Mouse (Mus musculus): ENCODE measurements at regions not wholly inside any gene's neighbourhood (a gene's known extent, or its start where the extent isn't known, plus 50 kb on each side); places are given as distances from the start of the nearest gene placed in this dataset.

DNA sequence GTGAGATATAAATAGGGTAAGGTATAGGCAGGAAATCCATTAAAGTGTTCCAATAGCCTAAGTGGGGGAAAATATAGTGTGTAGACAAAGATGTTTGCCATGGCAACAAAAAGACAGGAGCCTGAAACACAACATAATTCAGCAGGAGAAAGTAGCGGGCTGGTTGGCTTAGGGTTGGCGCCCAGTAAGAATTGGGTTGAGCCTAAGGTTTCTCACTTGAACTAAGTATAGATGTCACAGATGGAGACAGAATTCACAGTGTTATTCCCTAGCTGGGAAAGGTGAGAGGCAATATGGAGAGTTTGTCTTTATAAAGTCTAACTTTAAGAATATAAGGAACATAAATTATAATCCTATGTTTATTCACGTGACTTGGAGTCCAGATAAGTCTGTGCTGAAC, 64.8 kb upstream of the Ogfrl1 start:
- DNase-seq (ENCODE audit: low spot score in 2 of 2), result no peak

DNA sequence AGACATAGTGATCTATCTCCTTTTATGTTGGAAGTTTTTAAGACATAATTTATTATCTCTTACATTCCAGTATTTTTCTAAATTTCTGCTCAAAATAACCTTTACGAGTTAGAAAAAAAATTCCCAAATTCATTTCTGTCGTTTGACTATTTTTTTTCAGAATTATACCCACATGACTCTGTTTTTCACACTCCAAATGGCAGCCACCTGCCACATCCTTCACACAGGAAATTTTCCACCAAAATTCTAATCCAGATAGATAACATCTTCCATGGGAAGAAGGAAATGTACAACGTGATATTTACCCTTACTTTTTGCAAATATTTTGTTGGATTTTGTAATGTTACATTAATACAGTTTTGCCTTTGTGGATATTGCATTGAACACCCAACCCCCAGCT, 66.5 kb upstream of the Ogfrl1 start:
- DNase-seq (ENCODE audit: low spot score in 2 of 2), result peak; percentile 29 to 82

DNA sequence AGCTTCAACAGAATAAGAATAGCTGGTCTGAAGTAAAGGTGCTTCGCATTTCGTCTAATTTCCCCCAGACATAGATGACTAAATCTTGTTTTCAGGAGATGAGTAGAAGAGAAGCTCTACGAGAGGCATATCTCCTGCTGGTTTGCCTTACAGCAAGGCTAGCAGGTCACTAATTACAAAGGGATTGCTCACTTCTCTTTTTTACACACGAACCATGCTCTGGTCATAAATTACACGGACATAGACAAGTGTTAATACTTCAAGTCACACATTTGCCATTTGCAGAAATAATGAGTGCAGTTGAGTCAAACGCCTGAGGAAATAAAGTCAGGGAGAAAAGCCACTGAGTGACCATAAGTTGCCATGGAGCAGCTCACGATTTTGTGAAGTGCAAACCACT, 68.8 kb upstream of the Ogfrl1 start:
- no peak for DNase-seq (ENCODE audit: low spot score in 2 of 2)

DNA sequence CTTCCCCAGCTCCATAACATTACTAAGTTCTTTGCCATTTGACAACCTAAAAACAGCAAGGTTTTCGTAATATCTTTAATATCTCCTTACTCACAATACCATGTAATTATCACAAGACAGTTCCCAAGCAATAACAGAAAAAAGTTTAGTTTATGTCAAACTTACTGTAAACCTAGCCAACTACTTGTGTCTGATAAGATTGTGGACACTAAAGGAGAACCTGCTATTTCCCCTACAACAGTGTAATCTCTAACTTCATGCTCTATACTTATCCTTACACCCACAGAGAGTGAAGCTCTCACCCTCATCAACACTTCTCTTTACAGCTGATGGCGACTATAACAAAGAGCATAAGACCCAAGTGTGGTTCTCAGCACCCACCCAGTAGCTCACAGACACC, 69.8 kb upstream of the Ogfrl1 start:
- no peak for DNase-seq (ENCODE audit: low spot score in 2 of 2)

DNA sequence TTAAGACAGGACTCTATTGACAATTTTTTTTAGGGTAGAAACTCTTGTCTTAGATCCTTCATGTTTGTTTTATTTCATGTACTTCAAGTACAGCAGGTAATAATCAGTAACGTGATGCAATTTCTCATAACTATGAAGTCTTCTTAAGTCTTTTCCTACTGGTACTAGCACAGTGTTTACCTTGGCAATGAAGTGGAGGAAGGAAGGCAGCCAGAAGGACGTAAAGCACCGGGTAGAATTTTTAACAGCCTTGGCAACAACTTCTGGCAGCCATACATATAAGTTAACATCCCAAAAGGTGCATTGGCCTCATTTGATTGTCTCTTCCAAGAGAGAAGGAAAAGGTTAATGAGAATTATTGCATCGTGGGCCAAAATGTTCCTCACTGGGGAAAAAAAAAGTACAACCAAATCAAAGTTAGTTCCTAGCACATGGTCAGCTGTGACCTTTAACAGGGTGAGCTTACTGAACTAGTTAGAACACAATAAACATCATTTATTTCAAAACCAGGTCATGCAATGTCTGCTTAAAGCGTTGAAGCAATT, 83.3 kb upstream of the Ogfrl1 start:
- no peak for DNase-seq (ENCODE audit: low spot score in 2 of 2)

DNA sequence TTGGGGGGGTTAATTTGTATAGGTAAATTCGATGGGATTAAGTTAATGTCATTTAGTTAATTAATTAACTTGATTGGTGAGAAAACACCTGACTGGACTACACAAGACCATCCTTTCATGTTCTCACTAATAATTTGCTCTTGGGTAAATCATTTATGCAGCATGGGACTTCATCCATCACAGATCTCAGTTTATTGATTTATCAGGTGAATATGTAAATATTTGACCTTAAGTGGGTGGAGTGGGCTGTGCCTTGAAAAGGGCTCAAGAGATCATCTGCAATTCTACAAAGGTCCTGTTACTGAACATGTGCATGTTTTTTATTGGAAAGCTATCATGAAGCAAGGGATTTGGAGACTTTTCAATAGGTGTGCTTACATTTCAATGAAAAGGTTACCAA, 87.0 kb upstream of the Ogfrl1 start:
- no peak for DNase-seq (ENCODE audit: low spot score in 2 of 2)

DNA sequence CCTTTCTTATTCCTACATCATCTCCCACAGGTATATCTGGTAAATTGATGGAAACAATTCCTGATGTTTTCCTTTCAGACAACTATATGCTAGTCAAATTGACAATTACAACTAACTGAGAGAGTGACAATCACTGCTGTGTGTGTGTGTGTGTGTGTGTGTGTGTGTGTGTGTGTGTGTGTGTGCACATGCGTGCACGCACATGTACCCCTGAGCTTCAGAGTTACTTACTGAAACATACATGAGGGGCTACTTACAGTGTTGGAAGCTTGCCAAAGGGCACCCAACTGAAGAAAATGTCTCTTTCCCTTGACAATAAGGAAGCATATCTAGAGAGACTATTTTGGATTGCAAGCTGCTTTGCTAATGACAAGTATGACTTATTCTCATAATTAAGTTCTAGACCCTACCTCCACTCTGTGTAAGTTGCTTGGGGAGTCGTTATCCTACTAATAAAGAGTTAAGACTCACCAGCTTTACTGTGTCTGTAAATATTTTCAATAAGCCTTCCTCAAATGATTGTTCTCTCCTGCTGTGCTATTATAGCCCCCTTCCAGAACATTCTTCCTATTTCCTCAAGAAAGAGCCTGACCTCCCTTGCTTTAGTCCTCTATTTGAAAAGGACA, 87.7 kb upstream of the Ogfrl1 start:
- DNase-seq (ENCODE audit: low spot score in 2 of 2), result no peak

DNA sequence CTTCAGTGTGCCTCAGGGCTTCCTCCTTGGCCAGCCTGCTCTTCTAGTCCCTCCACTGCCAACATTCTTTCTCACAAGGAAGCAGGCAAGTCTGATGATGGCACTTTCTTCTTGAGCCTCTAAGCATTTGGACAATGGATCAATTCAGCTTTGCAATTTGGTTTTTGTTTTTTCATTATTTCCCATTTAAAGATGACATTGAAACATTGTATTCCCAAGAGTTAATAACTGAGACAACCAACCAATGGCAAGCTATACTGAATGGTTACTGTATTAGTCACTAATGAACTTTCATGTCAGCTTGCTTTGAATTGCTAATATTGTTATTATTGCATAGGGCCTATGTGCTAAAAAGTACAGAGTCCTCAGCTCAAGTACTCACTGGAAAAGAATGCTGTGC, 89.5 kb upstream of the Ogfrl1 start:
- no peak for DNase-seq (ENCODE audit: low spot score in 2 of 2)

DNA sequence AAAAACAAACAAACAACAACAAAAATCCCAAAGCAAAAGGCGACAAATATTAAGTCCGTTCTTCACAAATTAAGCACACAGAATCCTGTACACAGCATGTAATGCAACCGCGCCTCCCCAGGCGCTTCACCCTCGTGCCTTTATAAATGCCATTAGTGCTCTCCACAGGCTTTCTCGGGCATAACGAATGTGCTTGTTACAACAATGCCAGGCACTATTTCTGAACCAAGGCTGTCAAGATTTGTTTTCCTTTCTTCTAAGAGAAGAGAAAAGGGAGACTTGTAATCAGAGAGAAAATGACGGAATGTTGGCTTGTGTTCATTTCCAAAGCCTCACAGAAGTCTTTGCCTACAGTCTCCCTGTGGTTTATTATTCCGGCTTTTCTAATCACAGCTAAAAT, 93.1 kb upstream of the Ogfrl1 start:
- DNase-seq (ENCODE audit: low spot score in 2 of 2), result peak in 1 of 2 experiments; percentile 44

DNA sequence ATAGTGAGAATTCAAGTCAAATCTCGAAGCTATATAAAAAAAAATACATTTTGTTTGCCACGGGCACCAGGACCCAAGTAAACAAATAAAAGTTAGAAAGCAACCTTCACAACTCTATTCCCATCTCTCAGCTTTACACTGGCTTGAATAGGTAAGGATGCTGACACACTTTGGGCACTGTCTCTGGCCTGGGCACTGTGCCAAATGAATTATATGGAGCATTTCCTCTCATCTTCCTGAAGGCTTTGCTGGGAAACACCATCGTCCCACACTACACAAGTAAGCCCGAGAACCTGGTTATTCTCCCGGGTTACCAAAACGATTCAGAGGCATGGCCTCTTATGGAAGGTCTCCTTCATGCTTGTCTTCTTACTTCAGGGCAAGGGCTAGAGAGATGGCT, 93.5 kb upstream of the Ogfrl1 start:
- DNase-seq (ENCODE audit: low spot score in 2 of 2), result no peak

DNA sequence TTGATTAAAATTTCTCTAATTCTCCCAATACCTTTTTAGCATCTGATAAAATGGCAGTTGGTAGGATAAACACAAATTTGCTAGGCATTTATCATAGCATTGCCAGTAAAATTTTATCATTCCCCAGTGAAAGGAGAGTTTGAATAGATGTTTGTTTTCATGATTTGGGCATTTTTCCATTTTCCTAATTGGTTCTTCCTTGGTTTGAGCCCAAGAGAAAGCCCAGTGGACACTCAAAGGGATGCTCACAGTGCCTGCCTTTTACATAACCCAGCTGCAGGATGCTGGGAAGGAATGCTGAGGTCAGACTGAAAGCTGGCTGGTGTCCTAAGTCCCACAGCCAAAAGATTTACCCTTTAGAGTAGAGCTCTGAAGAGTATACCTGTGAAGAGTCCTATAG, 95.4 kb upstream of the Ogfrl1 start:
- DNase-seq (ENCODE audit: low spot score in 2 of 2), result no peak

DNA sequence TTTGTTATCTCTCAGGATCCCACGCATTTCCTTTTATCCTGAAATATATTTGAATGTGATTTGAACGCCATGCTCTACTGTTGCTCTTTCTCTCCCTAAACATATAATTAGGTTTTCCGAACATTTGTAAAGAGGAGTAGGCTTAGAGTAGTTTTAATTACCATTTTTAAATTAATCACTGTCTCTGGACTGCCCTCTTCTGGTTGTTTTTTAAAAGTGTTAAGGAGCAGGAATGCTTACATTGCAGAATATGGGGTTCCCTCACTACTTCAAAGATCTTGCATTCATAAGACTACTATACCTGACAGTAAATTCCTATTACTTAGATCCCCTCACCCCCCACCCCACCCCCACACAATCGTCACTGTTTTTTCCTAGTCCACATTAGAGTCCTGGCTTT, 97.8 kb upstream of the Ogfrl1 start:
- peak in 1 of 2 experiments; percentile 49 for DNase-seq (ENCODE audit: low spot score in 2 of 2)

DNA sequence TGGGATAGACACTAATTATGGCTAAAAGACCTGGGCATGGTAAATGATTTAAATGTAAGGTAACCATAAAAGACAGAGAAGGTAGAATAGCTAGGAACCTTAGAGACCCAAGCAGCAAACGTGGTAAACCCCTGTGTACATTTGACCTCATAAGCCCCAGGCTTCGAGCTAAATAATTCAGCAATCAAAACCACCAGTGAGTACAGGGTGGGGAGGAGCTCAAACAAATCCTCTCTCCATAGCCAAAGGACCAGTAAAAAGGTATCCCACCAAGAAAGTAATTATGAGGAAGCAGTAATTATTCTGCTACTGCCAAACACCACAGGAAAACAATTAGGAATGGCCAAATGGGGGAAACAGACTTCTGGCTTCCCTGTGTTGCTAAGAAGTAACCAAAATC, 122.5 kb upstream of the Ogfrl1 start:
- DNase-seq (ENCODE audit: low spot score in 2 of 2), result no peak

DNA sequence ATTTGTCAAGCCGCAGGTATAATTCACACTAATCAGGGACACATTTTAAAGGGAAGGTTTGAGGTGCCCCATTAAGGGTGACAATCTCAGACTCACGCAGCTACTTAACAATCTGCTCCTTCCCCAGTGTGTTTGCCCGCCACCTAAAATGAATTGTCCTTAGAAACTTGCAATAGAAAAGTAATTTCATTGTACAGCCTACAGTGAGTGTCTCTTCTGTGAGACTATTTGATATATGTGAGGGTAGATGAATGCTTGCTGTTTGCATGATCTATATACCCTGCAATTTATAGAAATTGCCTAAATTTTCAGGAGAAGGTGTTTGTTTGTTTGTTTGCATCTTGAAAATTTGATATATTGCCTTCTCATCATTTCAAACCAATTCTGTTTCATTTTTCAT, 135.1 kb upstream of the Ogfrl1 start:
- no peak for DNase-seq (ENCODE audit: low spot score in 2 of 2)

DNA sequence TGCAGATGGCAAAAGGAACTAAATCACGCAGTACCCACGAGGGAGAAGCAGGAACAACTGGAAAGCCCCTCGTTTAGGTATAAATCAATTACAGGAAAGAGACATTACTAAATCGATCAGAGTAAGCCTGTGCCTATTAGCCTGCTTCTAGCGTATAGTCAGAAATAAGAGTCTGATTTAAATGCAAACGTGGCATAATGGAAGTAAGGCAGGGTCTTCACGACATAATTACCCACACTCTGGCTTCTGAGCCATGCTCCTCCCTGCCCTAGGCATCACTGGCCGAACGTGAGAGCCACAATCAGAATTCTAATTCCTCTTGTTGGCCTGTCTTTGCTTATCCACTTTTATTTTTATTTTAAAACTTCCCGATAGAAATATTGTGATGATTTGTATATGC, 139.0 kb upstream of the Ogfrl1 start:
- no peak for DNase-seq (ENCODE audit: low spot score in 2 of 2)

DNA sequence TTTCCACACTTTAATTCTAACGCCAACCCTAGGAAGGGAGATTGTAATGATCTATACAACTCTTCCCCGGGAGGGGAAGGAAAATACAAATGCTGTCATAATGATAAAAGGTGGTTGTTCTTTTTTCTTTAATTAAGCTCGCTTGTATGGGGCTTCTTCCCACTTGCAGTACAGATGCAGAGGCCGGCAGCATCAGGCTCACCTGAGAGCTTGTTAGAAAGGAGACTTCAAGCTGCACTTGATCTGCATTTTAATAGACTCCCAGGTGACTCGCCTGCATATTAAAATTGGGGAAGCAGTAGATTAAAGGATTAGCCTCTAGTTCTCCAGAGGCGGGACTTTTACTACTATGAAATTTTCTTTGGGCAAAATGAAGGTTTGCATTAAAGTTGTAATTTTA, 140.8 kb upstream of the Ogfrl1 start:
- no peak for DNase-seq (ENCODE audit: low spot score in 2 of 2)

DNA sequence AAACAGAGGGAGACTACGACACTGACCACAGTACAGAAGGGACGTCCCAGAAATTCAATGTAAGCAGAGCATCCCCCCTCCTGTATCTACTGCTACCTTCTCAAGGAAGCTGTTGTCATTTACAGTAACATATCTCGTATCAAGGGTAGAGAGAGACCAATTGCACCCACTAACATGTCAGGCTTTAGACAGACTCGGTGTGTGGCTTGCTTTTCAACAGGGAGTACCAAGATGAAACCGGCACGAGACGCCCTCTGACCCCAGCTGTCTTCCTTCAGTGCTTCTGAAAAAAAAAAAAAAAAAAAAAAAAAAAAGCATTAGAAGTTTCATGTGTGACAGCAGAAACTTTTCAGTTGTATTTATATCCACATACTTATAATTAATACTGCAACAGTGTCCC, 143.0 kb upstream of the Ogfrl1 start:
- DNase-seq (ENCODE audit: low spot score in 2 of 2), result no peak

DNA sequence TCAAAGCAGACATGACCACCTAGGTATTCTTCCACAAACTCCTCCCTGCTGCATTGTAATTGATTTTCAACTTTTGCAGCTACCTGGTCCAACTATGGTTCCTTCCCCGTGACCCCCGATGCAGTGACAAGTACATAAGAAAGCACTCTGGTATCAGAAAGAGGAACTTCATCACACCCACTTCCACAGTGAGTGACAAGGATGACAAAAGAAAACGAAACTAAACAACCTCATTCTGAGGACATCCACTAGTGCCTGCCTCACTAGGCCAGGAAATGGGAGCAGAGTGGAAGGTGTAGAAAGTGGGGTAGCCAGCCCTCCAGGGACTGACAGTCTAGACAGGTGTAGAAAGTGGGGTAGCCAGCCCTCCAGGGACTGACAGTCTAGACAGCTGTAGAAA, 158.2 kb upstream of the Ogfrl1 start:
- DNase-seq (ENCODE audit: low spot score in 2 of 2), result no peak

DNA sequence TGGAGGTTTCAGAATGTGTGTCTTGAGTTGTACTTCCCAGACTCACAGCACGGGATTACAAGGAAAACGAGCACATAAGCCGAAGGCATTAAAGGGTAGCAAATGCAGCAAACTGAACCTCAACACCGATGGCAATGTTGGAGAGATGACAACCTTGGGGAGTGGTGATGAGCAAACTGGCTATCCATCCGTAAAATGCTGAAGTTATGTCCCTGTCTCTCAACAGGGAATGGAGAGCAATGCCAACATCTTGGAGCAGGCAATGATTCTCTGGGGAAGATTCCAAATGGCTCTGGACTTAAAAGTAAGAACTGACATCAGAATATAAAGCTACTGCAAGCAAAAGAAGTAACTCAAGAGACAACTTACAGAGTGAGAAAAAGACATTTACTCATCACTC, 170.5 kb upstream of the Ogfrl1 start:
- no peak for DNase-seq (ENCODE audit: low spot score in 2 of 2)

DNA sequence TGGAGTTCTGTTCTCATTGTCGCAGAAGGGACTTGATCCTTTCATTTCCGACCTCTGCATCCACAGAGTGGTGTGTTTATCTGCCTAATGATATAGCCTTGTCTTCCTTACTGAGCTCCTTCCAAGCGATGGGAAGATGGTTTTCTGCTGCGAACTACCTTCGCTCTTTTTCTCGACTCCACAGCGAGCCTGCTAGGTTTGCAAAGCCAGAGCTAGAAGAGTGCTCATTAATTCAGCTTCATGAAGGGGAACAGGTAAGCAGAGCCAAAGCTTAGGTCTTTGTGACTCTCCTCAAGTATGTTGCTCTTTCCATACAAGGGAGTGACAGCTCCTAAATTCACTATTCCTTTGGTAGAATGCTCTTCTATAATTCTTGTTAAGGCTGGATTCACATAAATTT, 176.9 kb upstream of the Ogfrl1 start:
- no peak for DNase-seq (ENCODE audit: low spot score in 2 of 2)

DNA sequence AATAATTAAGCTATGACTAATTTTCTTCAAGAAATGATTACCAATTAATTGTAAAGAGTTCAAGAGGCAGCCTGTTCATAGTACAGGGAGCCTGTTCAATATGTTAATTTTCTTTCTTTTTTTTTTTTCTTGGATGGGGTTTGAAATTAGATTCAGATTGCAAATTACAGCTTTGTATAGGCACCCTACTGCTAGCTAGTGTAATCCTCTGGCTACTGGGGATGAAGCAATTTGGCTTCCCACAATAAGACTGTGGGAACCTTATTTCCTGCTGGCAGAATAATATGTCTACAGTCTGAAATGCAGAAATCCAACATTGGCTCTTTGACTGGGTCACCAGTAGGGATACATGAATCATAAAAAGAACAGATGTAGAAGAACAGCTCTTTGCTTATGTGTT, 177.4 kb upstream of the Ogfrl1 start:
- no peak for DNase-seq (ENCODE audit: low spot score in 2 of 2)

DNA sequence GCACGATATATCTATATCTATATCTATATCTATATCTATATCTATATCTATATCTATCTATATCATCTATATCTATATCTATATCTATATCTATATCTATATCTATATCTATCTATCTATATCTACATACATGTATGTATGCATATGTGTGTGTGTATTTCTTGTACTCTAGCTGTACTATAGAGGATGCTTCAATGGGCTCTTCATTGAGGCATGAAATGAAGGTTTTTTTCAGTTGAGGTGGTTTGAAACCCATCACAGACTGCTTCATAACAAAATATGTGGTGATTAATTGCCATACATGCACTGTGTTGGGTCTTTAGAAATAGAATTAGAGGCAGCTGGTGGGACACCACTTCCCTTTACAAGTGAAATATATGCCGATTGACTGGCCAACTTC, 177.9 kb upstream of the Ogfrl1 start:
- DNase-seq (ENCODE audit: low spot score in 2 of 2), result no peak

DNA sequence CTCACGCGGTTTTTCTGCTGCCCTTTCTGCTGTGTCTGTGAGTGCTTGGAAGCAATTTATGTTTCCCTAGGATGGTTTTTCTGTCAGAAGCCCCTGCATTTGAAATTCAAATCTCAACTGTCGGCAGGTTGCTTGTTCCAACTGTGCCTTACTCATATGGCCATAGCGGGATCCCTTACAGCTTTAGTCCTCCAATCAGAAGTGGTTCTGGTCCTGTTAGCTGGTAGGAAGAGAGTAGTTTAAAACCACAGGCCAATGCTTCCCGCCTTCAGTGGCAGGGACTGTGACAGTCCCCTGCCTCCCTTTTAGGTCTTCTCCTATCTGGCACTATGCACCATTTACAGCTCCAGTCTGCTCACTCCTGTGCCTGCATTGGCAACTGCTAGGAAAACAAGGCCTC, 178.6 kb upstream of the Ogfrl1 start:
- no peak for DNase-seq (ENCODE audit: low spot score in 2 of 2)

DNA sequence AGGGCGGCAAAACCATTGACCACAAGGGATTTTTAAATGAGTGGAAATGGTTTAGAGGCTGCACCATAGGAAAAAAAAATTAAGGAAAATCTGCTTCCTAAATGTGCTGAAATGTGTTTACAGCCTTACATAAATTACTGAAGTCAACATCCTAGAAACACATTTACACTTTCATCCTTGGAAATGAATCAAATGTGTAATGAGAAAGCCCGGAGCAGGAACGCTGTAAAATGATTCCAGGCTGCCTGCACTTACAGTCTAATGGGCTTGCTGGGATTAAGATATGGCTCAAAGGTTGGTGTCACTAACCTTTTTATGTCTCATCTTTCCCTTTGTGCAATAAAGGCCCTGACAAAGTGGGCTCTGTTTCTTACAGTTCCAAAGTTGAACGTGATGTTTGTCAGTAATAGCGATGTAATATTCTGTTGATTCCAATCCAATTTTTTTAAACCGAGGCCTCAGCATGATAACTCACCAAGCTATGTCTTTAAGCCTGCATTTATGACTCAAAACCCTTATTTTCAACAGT, 172.1 kb upstream of the B3gat2 start:
- DNase-seq (ENCODE audit: low spot score in 2 of 2), result no peak

All from layer of hippocampus, adult 18-20 months (tissue).